Mouse (Mus musculus): Measurements from ENCODE around the gene Mpp3. TPM values are rescaled to one million over a fixed set of nuclear protein-coding genes. Genes with fewer than 3 reads are reported as not detected.

Mpp3 gene
- polyA plus RNA-seq, 1 experiment from 2014 or later: 0.36 TPM

- Histone ChIP-seq H3K27me3 (peaks cover 3% of the 10 kb centered on the region; the same call in 1 of the 2 replicates), H3K36me3 (no peaks in the 10 kb centered on the region), H3K4me3 (replicated peaks) (no peak overlapping the region), H3K9ac (no peak overlapping the region), H3K27ac (no peak overlapping the region), H3K4me1 (replicated peaks) (no peaks in the 10 kb centered on the region; the same call in 1 of the 2 replicates), H3K4me2 (no peak overlapping the region), H3K9me3 (replicated peaks) (no peaks in the 10 kb centered on the region)
- DNase-seq: no peak
- WGBS (ENCODE audit: insufficient replicate concordance): 70% methylated on average over 13 of the region's 13 CpGs
- no peak for ATAC-seq (ENCODE audit: low read depth)
Measured at GRCm38 (mm10) chr11:102010140-102010539, 18.1 kb downstream of the Mpp3 start.

DNA sequence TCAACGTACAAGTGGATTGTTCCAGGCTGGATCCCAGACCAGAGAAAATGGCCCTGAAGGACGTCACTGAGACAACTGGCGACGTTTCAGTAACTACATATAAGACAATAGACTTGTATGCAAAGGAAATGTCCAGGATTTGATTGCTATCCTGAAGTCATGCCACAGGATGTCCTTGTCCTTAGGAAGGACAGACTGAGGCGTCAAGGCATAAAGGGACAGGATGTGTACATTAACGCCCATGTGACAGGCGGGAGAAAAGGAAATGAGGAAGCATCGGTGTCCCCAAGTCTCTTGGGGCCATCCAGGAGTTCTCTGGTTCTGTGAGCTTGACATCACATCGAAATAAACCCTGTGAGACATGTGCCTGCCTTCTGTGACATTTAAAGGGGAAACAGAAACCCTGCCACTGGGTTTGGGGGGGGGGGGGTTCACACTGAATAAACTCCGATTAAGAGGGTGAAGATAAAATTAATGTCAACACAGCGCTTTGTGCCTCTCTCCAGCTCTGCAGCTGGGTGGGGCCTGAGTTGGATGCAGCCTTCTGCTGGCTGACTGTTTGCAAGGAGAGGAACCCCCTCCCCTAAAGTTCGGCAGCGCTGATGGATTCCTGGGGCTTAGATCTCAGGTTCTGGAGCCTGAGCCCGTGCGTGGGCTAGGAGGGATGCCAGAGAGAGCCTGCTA lies 19.2 kb downstream of the Mpp3 start:
- Histone ChIP-seq H3K36me3 (no peaks in the 10 kb centered on the region), H3K27me3 (peaks cover 3% of the 10 kb centered on the region; the same call in 1 of the 2 replicates), H3K9me3 (replicated peaks) (no peaks in the 10 kb centered on the region), H3K9ac (no peak overlapping the region), H3K27ac (no peak overlapping the region), H3K4me2 (no peak overlapping the region), H3K4me1 (replicated peaks) (no peaks in the 10 kb centered on the region; the same call in 1 of the 2 replicates), H3K4me3 (replicated peaks) (no peak overlapping the region)
- DNase-seq (no peak), ATAC-seq (ENCODE audit: low read depth) (no peak)
- WGBS (ENCODE audit: insufficient replicate concordance): 54% methylated on average over 15 of the region's 15 CpGs

- DNase-seq: no peak
- Histone ChIP-seq H3K36me3 (no peaks in the 10 kb centered on the region), H3K4me2 (no peak overlapping the region), H3K9me3 (replicated peaks) (no peaks in the 10 kb centered on the region), H3K4me3 (replicated peaks) (no peak overlapping the region), H3K27me3 (peaks cover 3% of the 10 kb centered on the region; the same call in 1 of the 2 replicates), H3K9ac (no peak overlapping the region), H3K27ac (no peak overlapping the region), H3K4me1 (replicated peaks) (no peaks in the 10 kb centered on the region; the same call in 1 of the 2 replicates)
- ATAC-seq (ENCODE audit: low read depth): no peak
- WGBS (ENCODE audit: insufficient replicate concordance): 73% methylated on average over 8 of the region's 8 CpGs
Measured at GRCm38 (mm10) chr11:102008372-102008771, 19.9 kb downstream of the Mpp3 start.

DNA sequence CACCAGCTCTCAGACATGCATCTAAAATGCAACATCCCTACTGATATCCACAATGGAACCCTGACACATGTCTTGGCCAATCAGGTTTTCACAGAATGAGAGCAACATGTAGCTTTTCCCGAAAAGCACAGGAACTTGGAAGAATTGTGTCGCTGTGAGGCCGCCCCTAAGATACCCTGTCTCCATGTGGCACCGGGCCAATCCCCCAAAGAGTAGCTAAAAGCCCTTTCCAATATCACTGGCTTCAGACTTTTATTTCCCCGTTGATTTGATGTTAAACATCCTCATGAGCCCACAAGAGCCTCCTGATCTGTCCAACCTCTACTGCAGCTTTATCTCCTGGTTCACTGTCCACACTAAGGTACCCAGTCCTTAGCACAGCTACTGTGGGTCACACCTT lies 21.6 kb downstream of the Mpp3 start:
- H3K4me3 ChIP-seq (replicated peaks): no peak overlapping the region
- ATAC-seq (ENCODE audit: low read depth): no peak
- 76% methylated on average over 5 of the region's 5 CpGs for WGBS (ENCODE audit: insufficient replicate concordance)
- no peaks in the 10 kb centered on the region for H3K9me3 ChIP-seq (replicated peaks)
- DNase-seq: no peak
- H3K27ac ChIP-seq: no peak overlapping the region
- no peak overlapping the region for H3K4me2 ChIP-seq
- H3K27me3 ChIP-seq: peaks cover 3% of the 10 kb centered on the region; the same call in 1 of the 2 replicates
- no peaks in the 10 kb centered on the region for H3K36me3 ChIP-seq
- no peak overlapping the region for H3K9ac ChIP-seq
- H3K4me1 ChIP-seq (replicated peaks): no peaks in the 10 kb centered on the region; the same call in 1 of the 2 replicates

- Histone ChIP-seq H3K36me3 (no peaks in the 10 kb centered on the region), H3K4me1 (replicated peaks) (no peaks in the 10 kb centered on the region; the same call in 1 of the 2 replicates), H3K4me3 (replicated peaks) (no peak overlapping the region), H3K4me2 (no peak overlapping the region), H3K9me3 (replicated peaks) (no peaks in the 10 kb centered on the region), H3K9ac (no peak overlapping the region), H3K27me3 (peaks cover 3% of the 10 kb centered on the region; the same call in 1 of the 2 replicates), H3K27ac (no peak overlapping the region)
- 68% methylated on average over 9 of the region's 9 CpGs for WGBS (ENCODE audit: insufficient replicate concordance)
- DNase-seq (no peak), ATAC-seq (ENCODE audit: low read depth) (no peak)
Measured at GRCm38 (mm10) chr11:102006271-102006670, 22.0 kb downstream of the Mpp3 start.

DNA sequence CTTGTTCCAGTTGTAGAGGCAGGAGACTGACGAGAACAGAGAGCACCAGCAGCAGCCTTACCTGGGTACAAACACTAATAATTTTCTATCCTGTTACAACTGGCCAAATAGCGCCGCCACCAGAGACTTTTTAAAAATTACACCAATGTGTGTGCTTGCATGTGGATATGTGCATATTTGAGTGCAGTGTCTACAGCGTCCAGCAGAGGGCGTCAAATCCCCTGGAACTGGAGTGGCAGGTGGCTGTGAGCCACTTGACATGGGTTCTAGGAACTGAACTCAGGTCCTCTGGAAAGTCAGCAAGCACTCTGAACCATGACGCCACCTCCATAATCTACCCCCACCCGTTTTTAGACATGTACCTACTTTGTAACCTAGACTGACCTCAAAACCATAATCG lies 24.0 kb downstream of the Mpp3 start:
- Histone ChIP-seq H3K9ac (no peak overlapping the region), H3K4me1 (replicated peaks) (no peaks in the 10 kb centered on the region; the same call in 1 of the 2 replicates), H3K4me3 (replicated peaks) (no peak overlapping the region), H3K27ac (no peak overlapping the region), H3K36me3 (no peaks in the 10 kb centered on the region), H3K9me3 (replicated peaks) (no peaks in the 10 kb centered on the region), H3K27me3 (peaks cover 3% of the 10 kb centered on the region; the same call in 1 of the 2 replicates), H3K4me2 (no peak overlapping the region)
- DNase-seq: no peak
- 74% methylated on average over 8 of the region's 8 CpGs for WGBS (ENCODE audit: insufficient replicate concordance)
- ATAC-seq (ENCODE audit: low read depth): no peak

- Histone ChIP-seq H3K27me3 (no peaks in the 10 kb centered on the region), H3K4me1 (replicated peaks) (peaks cover 5% of the 10 kb centered on the region; the same call in 1 of the 2 replicates), H3K9me3 (replicated peaks) (no peaks in the 10 kb centered on the region), H3K36me3 (no peaks in the 10 kb centered on the region), H3K27ac (no peak overlapping the region), H3K9ac (no peak overlapping the region), H3K4me3 (replicated peaks) (no peak overlapping the region), H3K4me2 (no peak overlapping the region)
- DNase-seq (no peak), ATAC-seq (ENCODE audit: low read depth) (no peak)
- WGBS (ENCODE audit: insufficient replicate concordance): 56% methylated on average over 4 of the region's 4 CpGs
Measured at GRCm38 (mm10) chr11:101999466-101999865, 28.8 kb downstream of the Mpp3 start.

- peaks cover 18% of the 10 kb centered on the region for H3K4me1 ChIP-seq (replicated peaks)
- H3K9me3 ChIP-seq (replicated peaks): no peaks in the 10 kb centered on the region
- H3K9ac ChIP-seq: no peak overlapping the region
- 45% methylated on average over 5 of the region's 5 CpGs for WGBS (ENCODE audit: insufficient replicate concordance)
- no peak overlapping the region for H3K4me2 ChIP-seq
- ATAC-seq (ENCODE audit: low read depth): no peak
- H3K36me3 ChIP-seq: no peaks in the 10 kb centered on the region
- H3K4me3 ChIP-seq (replicated peaks): no peak overlapping the region
- no peak for DNase-seq
- no peak overlapping the region for H3K27ac ChIP-seq
- no peaks in the 10 kb centered on the region for H3K27me3 ChIP-seq
Measured at GRCm38 (mm10) chr11:101998258-101998657, 30.0 kb downstream of the Mpp3 start.

GRCm38 (mm10) chr11:101995938-101996337 lies 32.3 kb downstream of the Mpp3 start:
- no peak overlapping the region for H3K27ac ChIP-seq
- no peaks in the 10 kb centered on the region for H3K36me3 ChIP-seq
- ATAC-seq (ENCODE audit: low read depth) (no peak), DNase-seq (no peak)
- no peak overlapping the region for H3K9ac ChIP-seq
- H3K4me2 ChIP-seq: no peak overlapping the region
- H3K27me3 ChIP-seq: no peaks in the 10 kb centered on the region
- H3K4me1 ChIP-seq (replicated peaks): peaks cover 31% of the 10 kb centered on the region
- no peak overlapping the region for H3K4me3 ChIP-seq (replicated peaks)
- no peaks in the 10 kb centered on the region for H3K9me3 ChIP-seq (replicated peaks)
- WGBS (ENCODE audit: insufficient replicate concordance): 84% methylated on average over 7 of the region's 7 CpGs

GRCm38 (mm10) chr11:101994100-101994499 lies 34.2 kb downstream of the Mpp3 start:
- Histone ChIP-seq H3K9me3 (replicated peaks) (no peaks in the 10 kb centered on the region), H3K4me1 (replicated peaks) (peaks cover 31% of the 10 kb centered on the region), H3K4me2 (peak overlapping the region; percentile 50), H3K27me3 (no peaks in the 10 kb centered on the region), H3K27ac (peak overlapping the region; percentile 75), H3K4me3 (replicated peaks) (no peak overlapping the region; the same call in 1 of the 2 replicates), H3K36me3 (no peaks in the 10 kb centered on the region), H3K9ac (peak overlapping the region; percentile 34; the same call in 1 of the 2 replicates)
- ATAC-seq (ENCODE audit: low read depth) (peak; percentile 94), DNase-seq (peak; percentile 66)
- 25% methylated on average over 8 of the region's 8 CpGs for WGBS (ENCODE audit: insufficient replicate concordance)

GRCm38 (mm10) chr11:101992411-101992810 lies 35.9 kb downstream of the Mpp3 start:
- no peak for DNase-seq
- no peak for ATAC-seq (ENCODE audit: low read depth)
- H3K4me3 ChIP-seq (replicated peaks): no peak overlapping the region
- H3K9me3 ChIP-seq (replicated peaks): no peaks in the 10 kb centered on the region
- H3K9ac ChIP-seq: no peak overlapping the region
- H3K27ac ChIP-seq: no peak overlapping the region
- peaks cover 9% of the 10 kb centered on the region for H3K27me3 ChIP-seq
- H3K4me2 ChIP-seq: no peak overlapping the region
- H3K4me1 ChIP-seq (replicated peaks): peaks cover 31% of the 10 kb centered on the region
- H3K36me3 ChIP-seq: no peaks in the 10 kb centered on the region
- WGBS (ENCODE audit: insufficient replicate concordance): 76% methylated on average over 7 of the region's 7 CpGs

DNA sequence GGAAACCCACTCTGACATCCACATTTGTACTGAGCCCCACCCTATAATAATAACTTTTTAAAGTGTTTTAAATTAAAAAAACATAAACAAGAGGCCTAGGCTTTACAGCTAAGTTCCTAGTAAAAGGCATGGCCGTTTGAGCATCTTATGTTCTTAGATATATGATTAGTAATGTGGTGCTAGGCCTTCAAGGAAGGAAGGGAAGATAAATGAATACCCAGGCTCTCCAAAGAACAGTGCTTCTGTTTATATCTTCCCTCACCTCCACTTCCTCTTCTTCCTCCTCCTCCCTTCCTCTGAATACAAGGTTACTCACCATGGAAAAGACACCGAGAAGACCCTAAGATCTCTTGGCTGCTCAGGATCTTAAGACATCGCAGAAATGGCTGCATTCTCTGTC lies 36.4 kb downstream of the Mpp3 start:
- no peak overlapping the region for H3K4me3 ChIP-seq (replicated peaks)
- no peak overlapping the region for H3K4me2 ChIP-seq
- peaks cover 31% of the 10 kb centered on the region for H3K4me1 ChIP-seq (replicated peaks)
- no peaks in the 10 kb centered on the region for H3K36me3 ChIP-seq
- no peak overlapping the region for H3K27ac ChIP-seq
- WGBS (ENCODE audit: insufficient replicate concordance): 41% methylated on average over 3 of the region's 3 CpGs
- ATAC-seq (ENCODE audit: low read depth) (no peak), DNase-seq (no peak)
- H3K9me3 ChIP-seq (replicated peaks): no peaks in the 10 kb centered on the region
- peaks cover 15% of the 10 kb centered on the region for H3K27me3 ChIP-seq
- no peak overlapping the region for H3K9ac ChIP-seq
